Mouse (Mus musculus) heart, embryonic 11.5 days (tissue): ENCODE data around the gene Olfr222. TPM values are rescaled to one million over a fixed set of nuclear protein-coding genes. Genes with fewer than 3 reads are reported as not detected.

ENCODE experiments used
- polyA plus RNA-seq: library from polyadenylated mRNA; unstranded; fragments of >200 nt; fragmentation: Nextera tagmentation; extraction: Ambion mirVana; gene quantifications from 2 replicates; pipeline ENCODE4 v1.2.1, GENCODE M21; 2014

The Olfr222 gene
- polyA plus RNA-seq, 1 experiment from 2014 or later, result not detected

Other genes starting within 250 kb of the Olfr222 start
- not detected in 2 replicates for gene Prss38, start 200.6 kb downstream of the Olfr222 start, polyA plus RNA-seq
- 11.3 and 13.0 TPM in 2 replicates for gene Jmjd4, start 126.2 kb downstream of the Olfr222 start, polyA plus RNA-seq
- 117 and 124 TPM in 2 replicates for gene Snap47, start 125.0 kb downstream of the Olfr222 start, polyA plus RNA-seq
- 5.8 and 6.2 TPM in 2 replicates for gene Zfp867, start 103.8 kb downstream of the Olfr222 start, polyA plus RNA-seq
- gene Zkscan17, start 49.5 kb downstream of the Olfr222 start, polyA plus RNA-seq, result 12.8 and 15.0 TPM in 2 replicates
- 0.16 TPM in 1 of 2 replicates, not detected in the other for gene Nlrp3, start 34.7 kb downstream of the Olfr222 start, polyA plus RNA-seq
- gene Olfr223, start 17.1 kb upstream of the Olfr222 start, polyA plus RNA-seq, result not detected in 2 replicates
- gene Mprip, start 85.1 kb upstream of the Olfr222 start, polyA plus RNA-seq, result 51.1 and 54.2 TPM in 2 replicates
- gene Pld6, start 211.4 kb upstream of the Olfr222 start, polyA plus RNA-seq, result 1.2 and 1.7 TPM in 2 replicates
- gene Flcn, start 233.8 kb upstream of the Olfr222 start, polyA plus RNA-seq, result 21.4 and 22.6 TPM in 2 replicates